Mouse (Mus musculus): ENCODE results near the gene Umodl1.

GRCm38 (mm10) chr17:31027723-31028122 lies 73.3 kb downstream of the Umodl1 start:
- no peak for TF ChIP-seq CTCF (IDR thresholded peaks at IDR 0.05; ENCODE audit: low read depth)
- TF ChIP-seq EP300 (optimal IDR thresholded peaks at IDR 0.05), result no peak
